Mouse (Mus musculus) megakaryocyte progenitor cell, adult 5-6 weeks (primary cell): ENCODE measurements around the gene Pde4b. TPM values are rescaled to one million over a fixed set of nuclear protein-coding genes. Genes with fewer than 3 reads are reported as not detected.

Experiments used
- ATAC-seq: replicated peaks from 2 replicates; pipeline ENCODE4 v1.8.0; 2016; ENCODE audit warnings: mild to moderate bottlenecking, moderate TSS enrichment, inconsistent platforms; ENCODE audit not compliant: poor library complexity
- total RNA-seq, 2 experiments: library from RNA; stranded (forward) in 1 of 2; stranded (reverse) in 1 of 2; fragments of 157-497, 149-512 nt in 1 of 2; fragments of 200-1000 nt in 1 of 2; gene quantifications; 2 replicates each; pipeline versions ENCODE4 v1.2.3 to v1.2.4; 2015 to 2017

The Pde4b gene
- total RNA-seq (2015): 16.1 and 22.6 TPM in 2 replicates
- total RNA-seq (2017): 14.4 and 19.2 TPM in 2 replicates

- ATAC-seq: no peak
Observed at GRCm38 (mm10) chr4:102087091-102087565, at the start of gene Pde4b. Gene Pde4b (plus strand): TSS chr4:102087543.

DNA sequence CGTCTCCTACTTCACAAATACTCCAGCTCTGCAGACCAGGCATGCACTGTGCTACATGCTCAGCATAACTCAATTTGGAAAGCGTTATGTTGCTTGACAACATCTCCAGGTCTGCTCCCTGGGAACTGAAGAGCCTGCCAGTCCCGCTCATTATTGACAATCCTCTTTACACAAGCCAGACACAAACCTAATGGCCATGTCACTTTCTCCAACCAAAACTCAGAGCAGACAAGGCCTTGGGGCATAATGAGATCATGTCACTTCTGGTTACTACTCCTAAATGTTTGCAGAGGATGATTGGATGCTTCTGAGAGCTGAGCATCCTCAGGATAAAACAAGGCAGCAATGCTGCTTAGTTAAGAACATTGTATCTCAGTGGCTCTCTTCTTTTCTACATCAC is 47.2 kb upstream of the Pde4b start:
- ATAC-seq: no peak

DNA sequence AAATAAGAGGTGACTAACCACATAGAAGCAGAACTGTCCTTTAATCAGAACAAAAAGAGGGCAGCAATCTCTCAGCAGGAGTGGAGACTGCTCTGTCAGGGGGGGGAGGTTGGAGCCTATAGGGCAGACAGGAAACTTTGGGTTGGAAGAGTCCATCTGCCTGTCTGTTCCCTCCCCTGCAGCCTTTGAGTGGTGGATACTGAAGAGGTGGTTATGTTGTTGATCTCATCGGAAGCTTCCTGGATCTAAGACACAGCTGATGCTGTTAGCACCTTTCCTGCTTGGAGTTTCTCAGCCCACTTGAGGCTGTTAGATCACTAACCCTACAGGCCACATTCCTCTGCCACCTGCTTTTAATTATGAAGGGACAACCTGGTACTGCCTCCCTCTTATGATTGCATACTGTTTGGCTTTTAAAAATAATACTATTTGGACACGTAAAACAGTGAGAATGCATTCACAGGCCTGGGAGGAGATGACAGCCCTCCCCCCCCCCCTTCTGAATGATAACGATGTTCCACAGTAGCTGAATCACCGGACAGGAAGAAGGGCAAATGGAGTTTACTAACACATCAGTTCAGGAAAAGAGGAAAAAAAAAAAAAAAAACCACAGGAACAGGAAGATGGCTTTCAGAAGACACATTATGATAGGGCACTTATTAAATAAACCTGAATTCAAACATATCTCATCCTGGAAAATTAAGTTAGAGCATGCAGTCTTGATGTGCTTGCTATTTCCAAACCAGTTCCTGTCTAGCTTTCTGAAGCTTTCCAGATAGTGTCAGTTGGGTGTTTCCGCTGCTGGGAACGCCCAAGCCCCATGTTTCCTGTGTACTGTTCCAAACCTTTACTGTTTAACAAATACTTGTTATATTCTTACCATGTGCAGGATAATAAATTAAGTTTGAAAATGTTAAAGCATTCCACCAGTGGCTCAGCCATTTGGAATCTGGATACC is 41.9 kb upstream of the Pde4b start:
- ATAC-seq: peak; percentile 42; the same call in 1 of the 2 replicates

DNA sequence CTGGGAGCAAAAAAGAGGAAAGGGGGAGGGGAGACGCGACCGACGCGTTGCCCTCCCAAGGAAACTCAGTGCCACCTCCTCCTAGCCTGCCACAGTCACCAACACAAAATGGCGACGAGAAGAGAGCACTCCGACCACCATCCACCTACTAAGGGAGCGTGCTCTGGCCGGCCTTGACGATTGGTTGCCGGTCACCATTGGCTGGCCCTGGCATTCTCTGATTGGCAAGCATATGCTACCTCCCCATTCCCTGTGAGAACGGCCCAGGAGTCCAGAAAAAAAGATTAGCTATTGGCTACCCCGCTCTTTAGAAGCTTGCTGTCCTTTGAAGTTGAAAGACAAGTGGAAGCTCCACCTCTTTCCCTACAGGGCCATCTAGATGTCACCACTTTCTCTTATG is 38.0 kb upstream of the Pde4b start:
- ATAC-seq: peak; percentile 97

DNA sequence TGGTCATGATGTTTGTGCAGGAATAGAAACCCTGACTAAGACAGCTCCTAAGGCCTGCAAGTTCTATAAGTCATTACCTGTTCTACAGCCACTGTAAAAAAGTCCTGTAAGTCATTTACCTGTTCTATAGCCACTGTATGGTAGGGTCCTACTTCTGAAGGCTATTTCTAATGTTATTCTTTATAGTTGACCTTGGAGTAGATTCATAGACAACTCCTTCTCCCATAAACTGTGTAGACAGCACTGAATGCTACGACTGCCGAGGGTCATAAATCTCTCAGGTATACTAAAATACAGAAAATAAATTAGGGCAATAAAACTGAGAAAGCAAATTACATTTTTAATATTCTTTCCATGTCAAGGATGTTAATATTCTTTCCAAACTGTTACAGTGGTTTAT is 26.0 kb upstream of the Pde4b start:
- no peak for ATAC-seq

DNA sequence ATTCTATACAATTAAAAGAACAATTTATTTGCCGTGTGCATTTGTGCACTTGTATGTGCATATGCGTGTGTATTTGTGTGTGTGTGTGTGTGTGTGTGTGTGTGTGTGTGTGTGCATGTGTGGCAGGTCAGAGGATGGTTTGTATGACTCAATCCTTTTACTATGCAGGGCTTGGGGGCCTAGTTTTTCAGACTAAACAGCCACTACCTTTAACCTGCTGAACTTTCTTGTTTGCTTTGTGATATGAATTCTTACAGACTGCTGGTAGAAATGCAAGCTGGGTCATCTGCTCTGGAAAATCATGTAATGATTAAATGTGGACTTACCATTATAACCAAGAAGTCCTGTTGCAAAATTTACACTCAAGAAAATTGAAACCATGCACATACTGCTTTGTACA is 18.0 kb upstream of the Pde4b start:
- ATAC-seq: no peak

DNA sequence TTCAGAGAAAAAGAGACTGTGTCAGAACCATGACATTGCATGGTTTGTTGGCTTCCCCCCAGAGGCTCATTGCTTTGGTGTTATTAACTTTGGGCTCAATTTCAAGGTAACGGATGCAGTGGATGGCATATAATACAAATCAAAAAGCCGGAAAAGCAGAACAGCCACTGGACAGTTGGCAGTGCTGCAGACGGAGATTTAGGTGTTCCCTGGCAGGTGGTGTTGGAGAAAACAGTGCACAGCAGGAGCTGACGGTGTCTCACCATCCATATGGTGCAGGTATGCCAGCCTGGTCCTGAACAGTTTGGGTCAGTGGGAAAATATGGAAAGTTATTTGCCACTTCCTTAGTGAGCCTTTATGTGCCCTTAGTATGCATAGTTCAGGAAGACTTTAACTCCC is 1.0 kb upstream of the Pde4b start:
- ATAC-seq: no peak

DNA sequence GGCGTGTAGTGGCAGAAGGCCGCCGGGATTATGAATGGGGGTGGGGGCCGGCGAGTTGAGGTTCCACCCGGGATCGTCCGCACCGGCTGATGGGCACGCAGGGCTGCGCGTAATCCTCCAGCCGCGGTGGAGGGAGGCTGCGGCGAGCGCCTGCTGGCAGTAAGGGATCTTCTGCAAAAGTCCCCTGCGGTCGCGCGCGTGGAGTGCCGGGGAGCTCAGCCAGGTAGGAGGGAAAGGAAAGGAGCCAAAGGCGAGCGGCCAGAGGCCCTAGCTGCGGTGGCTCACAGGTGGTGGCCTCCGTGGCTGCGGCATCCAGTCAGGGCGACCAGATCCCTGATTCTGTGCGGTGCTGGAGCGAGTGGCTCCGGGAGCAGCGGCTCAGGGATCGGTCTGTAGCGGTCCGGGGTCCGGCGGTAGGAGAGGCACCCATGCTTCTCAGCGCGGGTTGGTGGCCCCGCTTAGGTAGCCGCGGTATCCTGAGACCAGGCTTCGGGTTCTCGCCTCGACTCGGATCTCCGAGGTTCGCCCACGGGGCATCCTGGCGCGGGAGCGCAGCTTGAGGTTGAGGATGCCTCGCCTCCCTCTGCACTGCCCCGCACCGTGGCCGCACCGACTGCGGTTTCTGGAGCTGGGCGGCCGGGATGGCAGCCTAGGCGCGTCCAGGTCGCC is 357 bp downstream of the Pde4b start:
- ATAC-seq: 0 out of 2 replicates have a peak, but pooled peaks have one; percentile 20

- ATAC-seq: no peak
Observed at GRCm38 (mm10) chr4:102088235-102088867, 1.0 kb downstream of the Pde4b start.

- ATAC-seq: no peak
Observed at GRCm38 (mm10) chr4:102095851-102096250, 8.5 kb downstream of the Pde4b start.

DNA sequence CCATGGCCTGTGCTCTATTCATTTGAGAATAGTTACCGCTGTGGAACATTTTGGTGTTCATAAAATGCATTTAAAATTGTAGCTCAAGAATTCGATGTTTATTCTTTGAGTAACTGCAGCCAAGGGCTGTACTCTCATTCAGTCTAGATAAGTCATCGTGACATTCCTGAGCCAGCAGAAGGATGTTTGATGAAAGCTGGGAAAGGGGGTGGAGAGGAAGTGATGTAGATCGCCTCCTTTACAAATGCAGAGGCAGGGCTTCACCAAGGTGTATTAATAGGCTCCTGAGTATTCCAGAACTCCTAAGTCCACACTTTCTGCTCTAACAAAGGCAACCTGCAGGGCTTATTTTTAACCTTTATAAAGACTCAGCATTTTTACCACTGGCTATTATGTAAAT is 14.9 kb downstream of the Pde4b start:
- no peak for ATAC-seq

- 0 out of 2 replicates have a peak, but pooled peaks have one; percentile 31 for ATAC-seq
Observed at GRCm38 (mm10) chr4:102104534-102105014, 17.2 kb downstream of the Pde4b start.

DNA sequence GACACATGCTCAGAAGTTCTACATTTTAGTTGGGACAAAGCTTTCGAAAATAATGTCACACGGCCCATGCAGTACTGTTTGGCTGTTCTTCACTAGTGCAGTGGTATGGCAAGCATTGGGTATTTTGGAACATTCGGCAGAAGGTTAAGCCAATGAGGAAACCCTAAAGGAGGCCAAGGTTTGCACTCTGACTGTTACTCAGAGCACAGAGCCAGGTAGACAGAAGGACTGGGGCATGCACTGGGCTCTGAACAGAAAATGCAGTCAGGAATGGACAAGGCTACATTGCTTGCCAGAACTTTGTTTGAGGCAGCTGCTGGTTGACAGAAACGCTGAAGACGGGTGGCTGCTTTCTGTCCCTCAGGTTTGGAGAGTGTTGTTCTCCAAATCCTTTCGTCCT is 19.4 kb downstream of the Pde4b start:
- ATAC-seq: no peak

- no peak for ATAC-seq
Observed at GRCm38 (mm10) chr4:102119454-102119853, 32.1 kb downstream of the Pde4b start.

- ATAC-seq: no peak
Observed at GRCm38 (mm10) chr4:102136366-102136849, 49.1 kb downstream of the Pde4b start.

- ATAC-seq: no peak
Observed at GRCm38 (mm10) chr4:102138346-102138745, 51.0 kb downstream of the Pde4b start.

- no peak for ATAC-seq
Observed at GRCm38 (mm10) chr4:102141241-102141640, 53.9 kb downstream of the Pde4b start.

DNA sequence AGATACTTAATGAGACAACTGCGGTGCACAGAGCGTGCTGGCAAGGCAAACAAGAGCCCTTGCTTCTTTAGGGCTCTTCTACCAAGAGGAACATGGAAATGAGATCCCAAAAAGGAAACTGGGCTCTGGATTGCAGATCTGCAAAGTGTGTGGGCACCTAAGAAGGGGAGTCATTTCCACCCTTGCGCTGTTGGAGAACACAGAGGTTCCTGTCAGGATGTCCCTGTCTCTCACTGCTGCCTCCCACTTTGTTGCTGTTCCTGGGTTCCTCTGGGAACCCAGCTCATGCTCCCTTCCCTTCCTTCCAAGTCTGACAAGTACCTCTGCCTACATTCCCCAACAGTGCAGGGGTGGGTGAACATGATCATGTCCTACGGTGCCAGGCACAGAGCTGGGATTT is 61.4 kb downstream of the Pde4b start:
- ATAC-seq: no peak

- no peak for ATAC-seq
Observed at GRCm38 (mm10) chr4:102159178-102159577, 71.8 kb downstream of the Pde4b start.

GRCm38 (mm10) chr4:102171636-102172035 is 84.3 kb downstream of the Pde4b start:
- ATAC-seq: no peak

DNA sequence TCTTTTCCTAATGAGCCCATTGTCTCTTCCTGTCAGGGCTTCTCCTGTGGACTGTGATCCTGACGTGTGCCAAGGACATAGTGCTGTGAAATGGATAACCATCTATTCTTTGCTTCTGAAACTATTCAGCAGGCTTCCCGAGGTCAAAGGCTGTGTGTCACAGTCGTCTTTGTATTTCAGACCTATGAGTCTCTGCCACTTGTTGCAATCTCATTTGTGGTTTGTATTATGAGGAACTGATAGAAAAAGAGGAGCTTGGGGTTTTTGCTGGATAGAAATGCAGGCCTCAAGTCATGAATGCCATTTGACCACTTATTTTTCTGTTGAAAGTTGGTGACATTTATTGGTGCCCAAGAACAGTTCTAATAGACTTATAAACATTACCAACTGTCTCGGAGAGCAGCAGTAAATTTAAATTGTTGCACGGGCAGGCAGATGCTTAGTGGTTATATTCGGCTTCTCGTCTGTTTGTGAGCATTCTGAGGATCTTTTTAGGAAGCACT is 85.4 kb downstream of the Pde4b start:
- peak; percentile 55 for ATAC-seq
